Mouse (Mus musculus) neural tube, embryonic 15.5 days (tissue): Measurements from ENCODE around the gene Fgfr2. TPM values are rescaled to one million over a fixed set of nuclear protein-coding genes. Genes with fewer than 3 reads are reported as not detected.

Source experiments
- ATAC-seq: fragments of 200-750 bp; cut with Nextera tagmentation; 2 replicates; pipeline ENCODE4 v1.8.0; 2017; ENCODE audit warnings: mild to moderate bottlenecking, moderate TSS enrichment, moderate library complexity; ENCODE audit not compliant: low FRiP score
- H3K27ac ChIP-seq: fragments of 300-500 bp; sonication (generic); replicated peaks from 2 replicates; pipeline ENCODE4 v1.5.1; 2015; ENCODE audit warnings: mild to moderate bottlenecking, inconsistent platforms
- H3K27me3 ChIP-seq: fragments of 300-500 bp; sonication (generic); replicated peaks from 2 replicates; pipeline ENCODE4 v1.6.1; 2015; ENCODE audit warnings: inconsistent platforms
- H3K36me3 ChIP-seq: fragments of 300-500 bp; sonication (generic); 2 replicates; pipeline ENCODE4 v1.6.1; 2015; ENCODE audit warnings: inconsistent platforms
- H3K4me1 ChIP-seq: fragments of 300-500 bp; sonication (generic); 2 replicates; pipeline ENCODE4 v1.6.1; 2015; ENCODE audit warnings: inconsistent platforms
- H3K4me2 ChIP-seq: fragments of 300-500 bp; sonication (generic); 2 replicates; pipeline ENCODE4 v1.6.1; 2015; ENCODE audit warnings: inconsistent platforms, mild to moderate bottlenecking, moderate library complexity
- H3K4me3 ChIP-seq: fragments of 300-500 bp; sonication (generic); replicated peaks from 2 replicates; pipeline ENCODE4 v1.5.1; 2015; ENCODE audit warnings: mild to moderate bottlenecking, inconsistent platforms
- H3K9ac ChIP-seq: fragments of 300-500 bp; sonication (generic); replicated peaks from 2 replicates; pipeline ENCODE4 v1.6.1; 2015; ENCODE audit warnings: mild to moderate bottlenecking, inconsistent platforms
- H3K9me3 ChIP-seq: fragments of 300-500 bp; sonication (generic); replicated peaks from 2 replicates; pipeline ENCODE4 v1.6.1; 2016; ENCODE audit warnings: inconsistent platforms
- WGBS: fragments of 180-500 bp; shearing (Covaris S2); methylation state at CpG from one replicate; pipeline ENCODE4 v1.1.7; 2015; ENCODE audit warnings: mixed read lengths; 5-methylcytosine and 5-hydroxymethylcytosine counted together
- polyA plus RNA-seq: library from polyadenylated mRNA; unstranded; fragments of >200 nt; fragmentation: Nextera tagmentation; extraction: Ambion mirVana; gene quantifications from 2 replicates; pipeline ENCODE4 v1.2.1, GENCODE M21; 2015

Gene Fgfr2
- polyA plus RNA-seq, 1 experiment from 2014 or later = 21.2 TPM

GRCm38 (mm10) chr7:132321392-132321958 lies 801.7 kb downstream of the Fgfr2 start:
- Histone ChIP-seq H3K4me1 (peaks cover 17% of the 10 kb centered on the region), H3K36me3 (no peaks in the 10 kb centered on the region), H3K4me3 (no peak overlapping the region), H3K9ac (no peak overlapping the region), H3K27me3 (no peaks in the 10 kb centered on the region), H3K27ac (no peak overlapping the region), H3K4me2 (no peak overlapping the region), H3K9me3 (no peaks in the 10 kb centered on the region)
- WGBS = 66% methylated on average over 2 of the region's 2 CpGs
- ATAC-seq = no peak

DNA sequence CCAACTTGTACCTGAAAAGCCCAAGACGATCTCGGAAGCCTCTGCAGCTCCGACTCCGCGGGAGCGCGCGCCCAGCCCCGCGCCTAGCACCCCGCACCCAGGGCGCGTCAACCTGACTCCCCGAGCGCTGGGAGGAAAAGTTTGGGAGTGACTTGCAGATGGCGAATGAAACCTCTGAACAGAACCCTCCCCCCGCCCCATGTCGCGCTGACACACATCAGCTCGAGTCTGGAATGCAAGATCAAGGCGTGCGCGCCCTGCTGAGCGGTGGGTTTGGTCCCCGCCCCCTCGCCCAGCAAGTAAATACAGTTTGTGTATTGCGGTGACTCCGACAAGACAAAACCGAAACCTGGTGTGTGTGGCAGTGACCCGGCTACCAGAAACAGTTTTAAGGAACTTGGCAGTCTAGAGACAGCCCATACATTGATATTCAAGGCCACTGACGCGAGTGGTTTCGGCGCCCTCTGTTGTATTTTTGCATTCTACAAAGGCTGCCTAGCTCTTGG lies 806.1 kb downstream of the Fgfr2 start, which contains the start of gene Chst15:
TSS of gene Chst15 (minus strand) at position 193 of the 506 bp plus-strand sequence.
- WGBS = under 1% methylated on average over 34 of the region's 34 CpGs

GRCm38 (mm10) chr7:132316101-132317035 lies 806.8 kb downstream of the Fgfr2 start:
- Histone ChIP-seq H3K36me3 (no peaks in the 10 kb centered on the region), H3K4me1 (peaks cover 49% of the 10 kb centered on the region), H3K4me3 (peak overlapping the region; percentile 87), H3K27ac (peak overlapping the region; percentile 90), H3K9ac (peak overlapping the region; percentile 75), H3K27me3 (no peaks in the 10 kb centered on the region), H3K4me2 (peak overlapping the region; percentile 81), H3K9me3 (no peaks in the 10 kb centered on the region)
- peak; percentile 76 for ATAC-seq
- under 1% methylated on average over 79 of the region's 79 CpGs for WGBS

More for the DNA sequence above, 806.1 kb downstream of the Fgfr2 start, which contains the start of gene Chst15:
- Histone ChIP-seq H3K36me3 (no peaks in the 10 kb centered on the region), H3K9ac (peak within 1 kb of the TSS; percentile 75), H3K4me3 (peak within 1 kb of the TSS; percentile 87), H3K4me1 (peaks cover 49% of the 10 kb centered on the region), H3K9me3 (no peaks in the 10 kb centered on the region), H3K4me2 (peak within 1 kb of the TSS; percentile 81), H3K27ac (peak within 1 kb of the TSS; percentile 90), H3K27me3 (no peaks in the 10 kb centered on the region)
- peak; percentile 30 for ATAC-seq

DNA sequence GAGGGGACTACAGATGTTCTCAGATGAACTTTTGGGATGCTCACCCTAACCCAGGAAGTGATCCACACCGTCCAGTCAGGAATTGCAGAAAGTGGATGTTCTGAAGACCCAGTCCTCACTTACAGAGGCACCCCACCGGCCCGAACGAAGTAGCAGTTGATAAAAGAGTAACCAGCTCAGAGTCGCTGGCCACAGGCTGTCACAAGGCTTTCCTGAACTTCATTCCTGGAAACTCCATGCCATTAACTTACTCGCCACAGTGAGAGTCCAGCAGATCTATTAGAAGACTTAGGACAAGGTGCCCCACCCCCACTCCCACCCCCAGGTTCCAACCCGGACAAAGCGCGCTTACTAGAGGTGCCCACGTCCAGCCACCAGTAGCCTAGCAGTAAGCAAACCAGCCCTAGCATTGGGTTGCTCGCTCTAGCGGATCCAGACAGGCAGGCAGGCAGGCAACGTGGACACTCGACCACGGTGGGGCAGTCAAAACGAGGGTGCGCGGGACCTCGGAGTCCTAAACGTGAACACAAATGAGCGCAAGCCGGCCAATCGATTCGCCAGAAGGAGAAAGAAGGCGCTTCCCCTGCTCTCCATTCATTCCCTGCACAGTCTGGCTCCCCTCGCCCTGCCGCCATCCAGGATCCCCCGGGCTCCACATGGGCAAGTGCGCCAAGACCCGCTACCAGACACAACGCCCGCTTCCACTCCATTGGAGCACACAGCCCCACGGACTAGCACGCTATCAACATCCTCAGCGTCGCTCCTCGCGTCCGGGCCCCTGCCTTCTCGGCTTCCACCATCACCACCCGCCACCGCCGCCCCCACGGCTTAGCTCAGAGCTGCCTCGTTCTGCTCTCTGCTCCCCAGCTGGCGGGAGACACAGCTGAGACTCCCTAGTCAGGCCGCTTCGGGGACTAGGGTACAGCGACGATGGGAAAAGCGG lies 807.7 kb downstream of the Fgfr2 start:
- Histone ChIP-seq H3K4me1 (peaks cover 53% of the 10 kb centered on the region), H3K27me3 (no peaks in the 10 kb centered on the region), H3K4me2 (peak overlapping the region; percentile 81), H3K4me3 (peak overlapping the region; percentile 87), H3K9ac (peak overlapping the region; percentile 75), H3K27ac (peak overlapping the region; percentile 90), H3K36me3 (no peaks in the 10 kb centered on the region), H3K9me3 (no peaks in the 10 kb centered on the region)
- peak; percentile 67 for ATAC-seq
- WGBS = 1% methylated on average over 47 of the region's 51 CpGs

GRCm38 (mm10) chr7:132312396-132312795 lies 810.8 kb downstream of the Fgfr2 start:
- Histone ChIP-seq H3K4me1 (peaks cover 49% of the 10 kb centered on the region), H3K9me3 (no peaks in the 10 kb centered on the region), H3K36me3 (no peaks in the 10 kb centered on the region), H3K27me3 (no peaks in the 10 kb centered on the region), H3K4me3 (no peak overlapping the region), H3K27ac (no peak overlapping the region), H3K9ac (no peak overlapping the region), H3K4me2 (peak overlapping the region; percentile 81; the same call in 1 of the 2 replicates)
- WGBS = 70% methylated on average over 8 of the region's 8 CpGs
- ATAC-seq = no peak

DNA sequence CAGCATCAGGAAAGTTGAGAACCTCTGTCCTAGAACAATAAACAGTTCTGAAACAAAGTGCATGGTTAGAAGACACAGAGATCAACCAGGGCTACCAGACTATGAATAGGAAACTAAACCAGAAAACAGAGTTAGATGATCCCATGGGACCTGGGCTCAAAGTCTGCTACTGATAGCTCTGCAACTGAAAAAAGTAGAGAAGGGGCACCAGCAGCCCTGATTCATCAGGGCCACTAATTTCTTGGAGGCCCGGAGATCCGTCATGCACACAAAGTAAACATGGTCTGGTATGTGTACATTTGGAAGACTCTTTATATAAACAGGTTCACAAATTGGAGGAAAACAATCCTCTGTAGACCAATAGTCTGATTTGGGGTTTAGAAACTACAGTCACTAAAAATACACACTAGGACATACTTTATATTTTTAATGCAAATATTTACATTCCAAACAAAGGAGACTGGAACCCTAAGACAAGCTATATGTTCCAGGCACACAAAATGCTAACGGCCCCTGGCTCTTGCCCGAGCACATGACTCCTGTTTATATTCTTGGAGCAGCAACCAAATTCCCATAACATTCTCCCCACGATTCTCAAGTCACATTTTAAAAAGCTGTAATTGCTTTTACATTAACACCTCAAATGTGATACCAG lies 814.5 kb downstream of the Fgfr2 start:
- Histone ChIP-seq H3K9ac (no peak overlapping the region), H3K27me3 (no peaks in the 10 kb centered on the region), H3K9me3 (no peaks in the 10 kb centered on the region), H3K4me2 (no peak overlapping the region), H3K4me1 (peaks cover 42% of the 10 kb centered on the region), H3K36me3 (no peaks in the 10 kb centered on the region), H3K27ac (no peak overlapping the region), H3K4me3 (no peak overlapping the region)
- ATAC-seq = no peak
- WGBS = 73% methylated on average over 5 of the region's 5 CpGs

- H3K4me3 ChIP-seq = no peak overlapping the region
- peaks cover 39% of the 10 kb centered on the region for H3K4me1 ChIP-seq
- H3K27ac ChIP-seq = no peak overlapping the region
- no peaks in the 10 kb centered on the region for H3K27me3 ChIP-seq
- WGBS = 73% methylated on average over 6 of the region's 6 CpGs
- H3K9ac ChIP-seq = no peak overlapping the region
- H3K4me2 ChIP-seq = no peak overlapping the region
- H3K36me3 ChIP-seq = no peaks in the 10 kb centered on the region
- ATAC-seq = no peak
- H3K9me3 ChIP-seq = no peaks in the 10 kb centered on the region
These were observed 815.4 kb downstream of the Fgfr2 start for GRCm38 (mm10) chr7:132307722-132308271.

DNA sequence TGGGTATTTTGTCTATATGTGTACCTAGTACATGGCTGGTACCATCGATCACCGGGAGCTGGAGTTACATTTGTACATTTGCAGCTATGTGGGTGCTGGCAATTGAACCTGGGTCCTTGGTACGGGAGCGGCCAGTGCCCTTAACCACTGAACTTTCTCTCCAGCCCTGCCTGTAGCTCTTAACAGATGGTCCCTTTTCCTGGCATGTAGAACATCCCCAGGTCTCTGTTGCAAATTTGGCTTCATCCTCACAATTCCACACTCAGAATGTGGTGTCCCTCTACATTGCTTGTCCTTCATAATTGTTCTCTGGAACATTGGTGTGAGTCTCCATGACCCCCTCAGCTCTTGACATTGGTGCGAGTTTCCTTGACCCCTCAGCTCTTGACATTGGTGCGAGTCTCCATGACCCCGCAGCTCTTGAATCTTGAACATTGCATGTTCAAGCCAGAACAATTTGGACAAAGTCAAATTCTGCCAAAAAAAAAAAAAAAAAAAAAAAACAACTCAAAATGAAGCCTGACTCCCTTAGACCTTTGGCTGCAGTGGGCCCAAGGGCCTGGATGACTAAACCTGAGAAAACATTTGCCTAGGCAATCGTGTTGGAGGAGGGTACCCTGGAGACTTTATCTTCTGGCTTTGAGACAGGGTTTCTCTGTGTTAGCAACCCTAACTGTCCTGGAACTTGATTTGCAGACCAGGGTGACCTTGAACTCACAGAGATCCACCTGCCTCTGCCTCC lies 816.3 kb downstream of the Fgfr2 start:
- H3K36me3 ChIP-seq = no peaks in the 10 kb centered on the region
- 97% methylated on average over 8 of the region's 8 CpGs for WGBS
- no peak overlapping the region for H3K4me2 ChIP-seq
- no peak overlapping the region for H3K9ac ChIP-seq
- H3K27ac ChIP-seq = no peak overlapping the region
- no peak for ATAC-seq
- no peaks in the 10 kb centered on the region for H3K27me3 ChIP-seq
- no peaks in the 10 kb centered on the region for H3K9me3 ChIP-seq
- H3K4me1 ChIP-seq = peaks cover 41% of the 10 kb centered on the region
- H3K4me3 ChIP-seq = no peak overlapping the region

DNA sequence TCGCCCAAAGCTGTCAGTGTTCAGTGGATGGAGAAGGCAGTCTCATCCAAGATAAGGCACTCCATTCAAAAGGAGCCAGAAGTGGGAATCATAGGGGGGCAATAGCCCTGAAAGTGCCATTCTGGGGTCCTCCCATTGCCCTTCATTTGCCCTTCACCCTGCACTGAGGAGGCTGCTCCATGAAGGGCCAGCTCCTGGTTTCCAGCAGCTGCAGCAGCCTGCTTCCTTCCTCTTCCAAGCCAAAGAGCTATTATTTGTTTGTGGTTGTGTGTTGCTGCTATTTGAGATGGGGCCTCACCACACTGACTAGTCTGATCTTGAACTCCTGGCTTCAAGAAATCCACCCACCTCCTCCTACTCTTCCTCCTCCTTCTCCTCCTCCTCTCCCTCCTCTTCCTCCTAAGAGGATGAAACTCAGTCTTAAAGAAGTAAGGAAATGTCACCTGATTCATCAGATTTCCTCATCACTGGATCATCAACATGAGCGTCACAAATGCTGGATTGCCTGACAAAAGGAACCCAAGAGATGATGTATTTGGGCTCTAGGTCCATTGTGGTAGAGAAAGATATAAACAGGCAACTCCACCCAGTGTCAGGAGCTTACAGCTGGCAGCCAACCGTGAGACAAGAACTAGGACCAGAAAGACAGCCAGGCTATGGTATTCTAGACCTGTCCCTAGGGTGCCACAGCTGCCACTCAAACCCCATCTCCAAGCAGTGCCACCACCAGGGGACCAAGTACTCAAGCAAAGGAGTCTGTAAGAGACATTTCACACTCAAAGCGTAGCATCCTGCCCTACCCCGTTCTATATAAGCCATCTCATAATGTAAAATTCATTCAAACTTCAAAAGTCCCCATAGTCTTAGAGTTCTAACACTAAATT lies 817.4 kb downstream of the Fgfr2 start:
- ATAC-seq = no peak
- 82% methylated on average over 5 of the region's 5 CpGs for WGBS
- Histone ChIP-seq H3K9ac (no peak overlapping the region), H3K36me3 (no peaks in the 10 kb centered on the region), H3K4me3 (no peak overlapping the region), H3K4me2 (no peak overlapping the region), H3K4me1 (peaks cover 50% of the 10 kb centered on the region), H3K9me3 (no peaks in the 10 kb centered on the region), H3K27ac (no peak overlapping the region), H3K27me3 (no peaks in the 10 kb centered on the region)
